Mouse (Mus musculus): ENCODE data around the gene Tmem181a.
"Not testable (repeated sequence)": the region's sequence is repeated elsewhere in the genome, so short reads cannot be mapped to it uniquely, and the experiment has no call there.

Tmem181a gene

DNA sequence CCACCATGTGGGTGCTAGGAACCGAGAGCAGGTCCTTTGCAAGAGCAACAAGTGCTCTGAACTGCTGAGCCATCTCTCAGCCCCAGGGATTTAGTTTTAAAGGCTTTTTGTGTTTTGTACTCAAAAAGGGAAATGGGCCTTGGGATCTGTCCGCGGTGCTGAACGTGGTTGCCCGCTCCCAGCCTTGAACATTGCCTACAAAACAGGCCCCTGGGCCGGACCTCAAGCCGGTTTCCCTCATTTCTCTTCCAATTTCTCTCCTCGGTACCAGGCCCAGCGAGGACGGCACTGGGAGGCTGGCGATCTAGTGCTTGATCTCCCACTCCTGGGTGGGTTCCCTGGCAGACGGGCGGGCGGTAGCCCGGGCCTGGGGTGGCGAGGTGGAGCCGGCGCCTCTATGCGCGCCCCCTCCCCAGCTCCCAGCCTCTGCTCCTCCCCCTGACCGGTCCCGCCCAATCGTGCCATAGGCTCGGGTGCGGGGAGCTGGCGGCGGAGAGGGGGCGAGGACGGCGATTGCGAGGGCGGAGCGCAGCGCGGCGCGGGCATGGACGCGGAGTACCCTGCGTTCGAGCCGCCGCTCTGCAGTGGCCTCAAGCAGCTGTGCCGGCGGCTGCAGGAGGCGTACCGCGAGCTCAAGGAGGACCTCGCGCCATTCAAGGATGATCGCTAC is at the start of gene Tmem181a:
Tmem181a (plus strand) TSS at position 461 of the 670 bp plus-strand sequence.
- DNase-seq (ENCODE audit: low spot score): not testable (repeated sequence)

DNA sequence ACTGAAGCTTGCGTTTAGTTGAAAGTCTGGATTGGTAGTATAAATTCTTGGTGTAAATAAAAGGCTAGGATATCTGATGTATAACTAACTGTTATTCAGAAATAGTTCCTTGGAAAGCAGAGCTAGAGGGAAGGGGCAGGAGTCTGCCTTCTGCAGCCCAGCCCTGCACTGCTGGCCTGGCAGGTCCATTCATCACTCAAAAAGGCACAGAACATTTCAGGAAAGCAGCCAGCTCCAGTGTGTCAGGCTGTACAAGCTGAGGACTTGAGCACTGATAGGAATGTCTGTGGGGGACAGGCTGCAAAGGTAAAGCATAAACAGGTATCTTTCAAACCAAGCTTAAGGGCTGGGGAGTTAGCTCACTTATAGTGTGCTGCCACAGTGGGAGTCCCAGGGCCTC is 44.9 kb upstream of the Tmem181a start:
- no peak for DNase-seq (ENCODE audit: low spot score)

DNA sequence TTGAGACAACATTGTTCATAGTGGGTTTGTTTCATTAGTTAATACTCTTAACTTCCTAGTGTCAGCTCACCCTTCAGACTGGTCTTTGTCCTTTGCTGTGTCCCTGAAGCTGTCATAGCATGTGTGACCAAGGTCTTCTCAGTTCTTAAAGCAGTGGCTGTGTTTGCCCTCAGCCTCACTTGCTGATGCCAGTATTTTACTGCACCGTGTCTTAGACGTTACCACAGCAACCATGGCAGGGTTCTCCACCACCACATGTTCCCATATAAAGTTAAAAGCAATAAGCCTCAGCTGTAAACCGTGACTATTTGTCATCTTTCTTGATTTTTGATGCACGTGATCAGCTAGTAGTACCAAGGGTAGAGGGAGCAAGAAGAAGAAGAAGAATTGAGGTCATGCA is 41.0 kb upstream of the Tmem181a start:
- no peak for DNase-seq (ENCODE audit: low spot score)

DNA sequence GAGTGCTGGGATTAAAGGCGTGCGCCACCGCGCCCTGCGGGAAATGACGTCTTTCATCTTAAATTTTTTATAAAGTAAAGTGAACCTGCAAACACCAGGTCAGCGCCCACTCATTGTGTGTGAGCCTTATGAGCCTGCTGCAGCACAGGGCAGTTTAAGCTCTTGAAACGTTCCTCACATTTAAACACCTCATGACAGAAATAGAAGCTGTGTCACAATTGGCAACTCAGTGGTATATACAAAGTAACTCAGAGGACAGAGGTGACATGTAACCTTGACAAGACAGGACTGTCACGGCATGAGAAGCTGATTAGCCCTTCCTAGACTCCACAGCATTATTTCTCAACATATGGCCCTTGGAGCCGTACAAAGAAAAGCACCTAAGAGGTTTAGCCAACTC is 40.1 kb upstream of the Tmem181a start:
- DNase-seq (ENCODE audit: low spot score): no peak

DNA sequence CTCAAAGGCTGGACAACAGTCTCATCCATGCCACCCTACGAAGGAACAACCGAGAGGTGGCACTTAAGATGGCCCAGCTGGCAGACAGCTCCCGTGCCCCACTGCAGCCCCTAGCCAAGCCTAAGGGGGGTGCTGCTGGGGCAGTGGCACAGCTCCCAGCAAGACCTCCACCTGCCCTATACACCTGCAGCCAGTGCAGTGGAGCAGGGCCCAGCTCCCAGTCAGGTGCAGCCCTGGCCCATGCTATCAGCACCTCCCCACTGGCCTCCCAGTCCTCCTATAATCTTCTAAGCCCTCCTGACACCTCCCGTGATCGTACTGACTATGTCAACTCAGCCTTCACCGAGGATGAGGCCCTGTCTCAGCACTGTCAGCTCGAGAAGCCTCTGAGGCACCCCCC is 24.0 kb upstream of the Tmem181a start:
- not testable (repeated sequence) for DNase-seq (ENCODE audit: low spot score)

DNA sequence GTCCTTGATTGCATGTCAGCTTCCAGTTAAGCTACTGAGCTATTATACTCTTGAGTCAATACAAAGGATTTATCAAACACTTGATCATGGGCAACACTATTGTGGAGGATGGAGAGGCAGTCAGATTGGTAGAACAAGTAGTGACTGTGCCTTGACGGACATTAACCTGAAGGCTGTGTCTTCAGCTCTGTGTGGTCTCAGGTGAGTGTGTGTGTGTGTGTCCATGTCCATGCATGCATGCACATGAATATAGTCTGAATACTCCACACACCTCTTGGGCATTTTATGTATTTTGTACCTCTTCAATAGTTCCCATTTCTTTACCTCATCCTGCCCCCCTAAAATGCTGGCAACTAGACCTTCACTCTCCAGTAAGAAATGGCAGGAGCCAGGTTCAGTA is 5.4 kb upstream of the Tmem181a start:
- not testable (repeated sequence) for DNase-seq (ENCODE audit: low spot score)

DNA sequence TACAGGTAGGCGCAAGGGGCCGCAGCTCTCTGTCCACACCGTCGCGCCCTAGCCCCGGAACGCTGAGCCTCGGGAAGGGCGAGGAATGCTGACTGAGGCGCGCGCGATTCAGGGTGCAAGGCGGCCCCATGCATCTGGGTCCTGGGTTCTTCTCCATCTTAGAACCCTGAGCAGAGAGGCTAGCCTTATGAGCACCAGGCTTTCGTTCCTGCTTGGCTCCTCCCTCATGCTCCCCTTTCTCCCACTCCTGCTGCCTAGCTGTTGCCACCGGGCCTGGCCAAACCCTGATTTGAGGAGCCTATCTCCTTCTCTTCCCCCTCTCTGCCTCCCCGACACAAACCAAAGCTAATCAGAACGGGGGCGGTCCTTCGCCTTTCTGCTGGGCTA is 403 bp downstream of the Tmem181a start:
- DNase-seq (ENCODE audit: low spot score): not testable (repeated sequence)

DNA sequence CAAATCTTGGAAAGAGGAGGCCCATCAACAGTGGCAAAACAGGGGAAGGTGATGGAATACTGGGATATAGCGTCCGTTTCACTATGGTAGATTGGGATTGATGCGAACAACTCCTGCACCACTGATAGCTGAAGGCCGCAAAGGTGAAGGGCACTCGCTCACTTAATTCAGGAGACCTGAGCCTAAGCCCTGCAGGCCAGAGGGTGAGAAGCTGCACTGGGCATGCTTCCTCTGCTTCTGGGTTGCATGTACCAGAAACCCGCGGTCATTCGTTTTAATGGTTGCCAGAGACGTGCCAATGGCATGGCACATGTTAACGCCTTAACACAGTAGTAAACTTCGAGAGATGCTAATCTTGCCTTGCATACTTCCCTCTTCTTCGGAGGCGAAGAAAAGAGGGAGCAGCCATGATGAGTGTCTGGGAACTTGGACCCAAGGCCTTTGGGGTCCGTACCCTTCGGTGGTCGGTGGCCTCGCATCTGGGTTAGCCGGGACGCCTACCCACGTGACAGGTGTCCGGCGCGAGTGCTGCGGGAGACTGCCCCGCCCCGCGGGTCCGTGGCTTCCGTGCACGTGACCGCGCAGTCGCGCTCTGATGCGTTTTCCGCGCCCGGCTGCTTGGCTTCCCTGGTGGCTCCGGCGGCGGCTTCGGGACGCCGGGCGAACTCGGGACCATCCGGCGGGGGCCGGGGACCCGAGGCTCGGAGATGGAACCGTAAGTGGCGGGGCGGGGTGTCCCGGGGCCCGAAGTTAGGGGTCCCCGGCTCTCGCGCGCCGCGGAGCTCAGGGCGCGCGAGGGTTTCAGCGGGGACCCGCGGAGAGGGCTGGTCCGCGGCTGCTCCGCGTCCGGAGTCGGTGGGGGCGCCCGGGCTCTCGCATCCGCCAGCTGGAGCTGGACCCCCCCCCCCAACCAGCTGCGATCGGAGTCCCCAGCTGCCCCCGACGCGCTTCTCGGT is 13.5 kb downstream of the Tmem181a start:
- DNase-seq (ENCODE audit: low spot score): not testable (repeated sequence)

DNA sequence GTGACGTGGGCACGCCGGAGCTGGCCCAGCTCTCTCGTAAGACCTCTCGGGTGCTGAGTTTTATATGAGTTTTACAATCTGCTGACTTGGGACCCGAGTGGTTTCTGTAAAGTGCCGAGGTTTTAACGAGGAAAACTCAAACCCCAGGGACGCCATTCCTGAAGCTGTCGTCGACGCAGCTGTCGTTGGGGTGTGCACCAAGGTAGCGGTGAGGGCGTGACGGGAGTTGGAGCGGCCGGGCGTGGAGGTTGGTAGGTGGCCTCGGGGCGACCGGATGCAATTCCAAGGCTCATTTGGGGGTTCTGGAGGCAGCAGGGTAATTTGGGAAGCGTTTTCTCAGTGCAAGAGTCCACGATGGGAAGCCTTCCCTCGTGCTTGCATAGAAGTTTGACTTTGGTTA is 14.2 kb downstream of the Tmem181a start:
- not testable (repeated sequence) for DNase-seq (ENCODE audit: low spot score)

DNA sequence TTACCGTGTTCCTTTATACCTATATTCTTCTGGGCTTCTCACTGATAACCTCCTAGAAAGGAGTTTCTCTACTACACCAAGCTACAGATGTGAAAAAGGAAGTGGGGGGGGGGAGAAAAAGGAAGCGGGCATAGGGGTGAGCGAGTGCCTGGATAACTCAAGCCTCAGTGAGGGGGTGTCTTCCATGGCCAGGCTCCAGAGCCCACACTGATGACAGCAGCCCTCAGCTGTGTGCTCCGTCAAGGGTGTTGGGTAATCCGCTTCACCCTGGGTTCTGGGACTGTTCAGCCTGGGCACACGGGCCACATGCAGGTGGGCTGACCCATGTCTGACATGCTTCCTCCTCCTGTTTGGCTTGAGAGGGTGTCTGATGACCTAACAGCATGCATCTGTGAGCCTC is 15.3 kb downstream of the Tmem181a start:
- not testable (repeated sequence) for DNase-seq (ENCODE audit: low spot score)

DNA sequence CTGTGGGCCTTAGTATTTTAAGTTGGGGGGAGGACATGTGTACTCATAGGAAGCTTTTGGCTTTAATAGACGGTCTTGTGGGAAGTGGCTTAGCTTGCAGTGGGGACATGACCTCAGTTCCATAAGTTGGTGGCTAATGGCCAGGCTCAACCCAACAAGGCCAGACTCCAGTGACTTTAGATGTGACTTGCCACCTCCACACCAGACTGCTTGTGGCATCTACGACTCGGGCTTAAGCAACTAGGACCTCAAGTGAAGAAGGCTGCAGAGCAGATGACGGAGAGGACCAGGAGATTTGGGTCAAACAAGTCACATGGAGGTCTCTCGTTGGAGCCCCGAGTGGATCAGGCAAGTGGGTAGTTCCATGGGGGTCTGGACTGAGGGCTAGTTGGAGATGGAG is 18.0 kb downstream of the Tmem181a start:
- DNase-seq (ENCODE audit: low spot score): peak; percentile 52

DNA sequence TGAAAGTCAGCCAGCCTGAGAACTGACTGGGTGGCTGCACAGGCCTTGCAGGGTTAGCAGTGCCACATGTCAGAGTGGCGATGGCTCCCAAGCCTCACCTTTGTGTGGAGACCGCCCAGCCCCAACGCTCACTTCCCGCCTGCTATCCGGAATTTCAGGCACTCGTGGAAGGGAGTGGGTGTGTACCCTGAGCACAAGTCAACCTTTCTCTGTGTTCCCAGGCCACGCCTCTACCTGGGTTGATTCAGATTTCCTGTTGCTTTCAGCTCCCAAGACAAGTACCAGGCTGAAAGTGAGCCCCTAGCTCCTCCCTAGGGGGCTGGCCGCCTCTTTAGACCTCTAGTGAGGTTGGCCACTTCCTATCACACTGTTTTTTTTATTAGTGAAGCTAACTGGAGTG is 22.5 kb downstream of the Tmem181a start:
- DNase-seq (ENCODE audit: low spot score): not testable (repeated sequence)

DNA sequence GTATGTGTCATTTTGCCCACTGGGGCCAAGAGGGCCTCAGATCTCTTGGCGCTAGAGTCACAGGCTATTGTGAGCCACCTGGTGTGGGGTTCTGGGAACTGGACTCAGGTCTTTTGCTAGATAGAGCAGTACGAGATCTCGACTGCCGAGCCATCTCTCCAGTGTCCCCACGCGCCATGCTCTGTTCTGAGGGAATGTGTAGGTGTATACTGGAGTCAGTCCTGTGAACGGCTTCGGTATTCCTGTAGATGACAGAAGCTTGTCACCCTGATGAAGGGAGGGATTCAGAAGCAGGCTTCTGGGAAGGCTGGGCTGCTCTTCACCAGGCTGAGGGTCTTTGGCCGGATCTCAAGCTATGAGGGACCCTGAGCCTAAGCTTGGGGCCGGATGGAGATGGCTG is 23.1 kb downstream of the Tmem181a start:
- not testable (repeated sequence) for DNase-seq (ENCODE audit: low spot score)

DNA sequence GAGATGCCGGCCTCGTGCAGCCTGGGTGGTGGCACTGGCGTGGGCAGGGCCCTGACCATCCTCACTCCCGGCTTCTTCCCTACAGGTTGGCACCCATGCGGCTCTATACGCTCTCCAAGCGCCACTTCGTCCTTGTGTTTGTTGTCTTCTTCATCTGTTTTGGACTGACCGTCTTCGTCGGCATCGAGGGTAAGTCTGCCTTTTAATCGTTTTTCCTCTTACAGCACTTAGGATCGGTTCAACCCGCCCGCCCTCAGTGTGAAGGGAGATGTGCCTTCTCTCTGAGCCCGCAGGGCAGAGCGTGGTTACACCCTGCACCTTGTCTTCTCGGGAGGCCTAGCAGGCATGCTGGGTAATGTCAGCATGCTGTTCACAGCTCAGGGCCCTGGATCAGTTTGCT is 23.9 kb downstream of the Tmem181a start:
- not testable (repeated sequence) for DNase-seq (ENCODE audit: low spot score)

DNA sequence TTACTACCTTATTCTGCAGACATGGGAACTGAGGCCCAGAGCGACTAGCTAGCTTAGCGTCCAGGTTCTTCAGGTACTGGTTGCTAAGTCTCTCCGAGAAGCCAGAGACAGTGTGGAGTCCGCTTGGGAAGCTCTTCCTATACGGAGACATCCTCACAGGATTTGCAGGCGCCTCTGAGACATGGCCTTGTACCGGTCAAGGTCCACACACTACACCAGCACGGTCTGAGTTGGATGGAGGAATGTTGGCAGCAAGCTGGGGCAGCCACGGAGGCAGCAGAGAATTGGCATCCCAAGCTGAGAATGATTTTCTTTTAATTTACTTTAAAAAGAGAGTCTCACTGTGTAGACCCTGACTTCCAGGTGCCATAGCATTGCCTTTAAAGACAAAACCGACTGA is 26.5 kb downstream of the Tmem181a start:
- not testable (repeated sequence) for DNase-seq (ENCODE audit: low spot score)

DNA sequence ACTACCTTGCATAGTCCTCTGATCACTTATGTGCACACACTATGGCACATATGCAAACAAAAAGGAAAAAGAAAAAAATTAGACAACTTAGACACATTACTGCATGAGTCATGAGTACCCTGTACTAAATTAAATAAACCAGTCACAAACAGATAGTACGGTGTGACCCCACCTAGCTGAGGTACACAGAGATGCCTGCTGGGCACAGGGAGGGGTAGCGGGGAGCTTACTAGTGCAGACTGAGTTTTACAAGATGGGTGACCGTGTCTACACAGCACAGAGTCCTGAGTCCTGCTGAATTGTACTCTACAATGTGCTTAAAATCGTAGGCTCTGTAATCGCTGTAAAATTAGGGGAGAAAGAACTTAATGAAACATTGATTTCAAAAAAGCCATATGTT is 29.5 kb downstream of the Tmem181a start:
- DNase-seq (ENCODE audit: low spot score): not testable (repeated sequence)

DNA sequence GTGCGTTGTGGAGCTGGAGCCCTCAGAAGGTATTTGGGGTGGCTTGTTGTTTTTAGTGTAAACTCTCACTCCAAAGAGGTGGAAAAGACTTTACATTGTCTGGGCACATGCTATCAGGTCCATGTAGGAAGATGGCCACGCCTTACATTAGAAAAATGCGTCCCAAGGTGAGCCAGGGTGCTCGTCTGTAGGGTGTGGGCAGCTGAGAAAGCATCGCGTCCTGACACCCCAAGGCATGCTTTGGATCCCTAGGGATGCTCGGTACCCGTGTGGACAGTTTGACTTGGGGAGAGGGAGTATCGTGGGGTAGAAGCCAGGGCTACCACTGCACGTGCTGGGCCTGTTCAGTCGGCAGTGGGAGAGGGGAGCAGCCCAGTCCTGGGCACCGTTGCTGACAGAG is 32.4 kb downstream of the Tmem181a start:
- not testable (repeated sequence) for DNase-seq (ENCODE audit: low spot score)

DNA sequence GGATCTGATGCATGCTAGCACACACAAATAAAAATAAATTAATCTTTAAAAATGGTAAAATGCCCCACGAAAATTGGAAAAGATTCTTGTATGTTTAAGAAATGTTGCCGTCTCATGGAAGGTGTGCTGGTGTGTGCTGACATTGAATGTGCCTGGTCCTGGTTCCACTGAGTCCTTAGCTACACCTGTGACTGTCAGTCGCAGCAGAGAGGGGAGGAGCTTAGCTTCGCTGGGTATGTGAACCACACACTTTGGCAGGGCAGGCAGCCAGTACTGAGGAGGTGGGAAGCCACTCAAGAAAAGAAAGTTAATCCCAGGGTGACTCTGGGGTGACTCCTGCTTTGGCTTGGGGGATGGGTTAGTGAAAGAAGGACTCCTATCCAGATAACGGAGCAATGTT is 37.2 kb downstream of the Tmem181a start:
- not testable (repeated sequence) for DNase-seq (ENCODE audit: low spot score)

DNA sequence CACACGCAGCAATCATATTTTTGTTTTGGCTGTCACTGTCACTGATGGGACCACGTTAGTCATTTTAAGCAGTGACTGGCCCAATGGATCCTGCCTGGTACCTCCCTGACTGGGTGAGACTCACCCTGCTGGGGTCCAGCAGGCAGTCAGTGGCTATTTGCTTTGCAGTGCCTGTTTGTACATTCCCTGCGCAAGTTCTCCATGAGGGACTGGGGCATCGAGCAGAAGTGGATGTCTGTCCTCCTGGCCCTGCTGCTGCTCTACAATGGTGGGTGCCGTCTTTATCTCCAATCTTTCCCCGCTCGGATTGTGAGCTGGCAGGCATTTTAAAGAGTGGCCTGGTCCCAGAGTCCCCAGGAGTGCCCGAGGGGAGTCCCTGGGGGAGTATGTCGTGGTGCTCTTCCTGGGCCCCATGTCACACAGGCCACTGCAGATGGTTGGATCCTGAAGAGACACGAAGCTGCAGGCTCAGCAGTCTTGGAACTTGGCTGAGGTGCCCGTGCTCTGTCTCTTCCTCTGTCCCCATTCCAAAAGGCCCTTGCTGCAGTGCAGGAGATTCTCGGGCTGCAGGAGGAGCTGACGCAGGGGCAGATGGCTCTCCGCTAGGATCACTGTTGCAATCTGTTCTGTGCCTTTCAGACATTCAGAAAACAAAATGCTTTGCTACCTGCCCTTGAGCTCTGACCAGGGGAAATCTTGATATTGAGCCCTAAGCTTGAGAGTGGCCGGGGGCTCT is 40.6 kb downstream of the Tmem181a start:
- DNase-seq (ENCODE audit: low spot score): not testable (repeated sequence)

DNA sequence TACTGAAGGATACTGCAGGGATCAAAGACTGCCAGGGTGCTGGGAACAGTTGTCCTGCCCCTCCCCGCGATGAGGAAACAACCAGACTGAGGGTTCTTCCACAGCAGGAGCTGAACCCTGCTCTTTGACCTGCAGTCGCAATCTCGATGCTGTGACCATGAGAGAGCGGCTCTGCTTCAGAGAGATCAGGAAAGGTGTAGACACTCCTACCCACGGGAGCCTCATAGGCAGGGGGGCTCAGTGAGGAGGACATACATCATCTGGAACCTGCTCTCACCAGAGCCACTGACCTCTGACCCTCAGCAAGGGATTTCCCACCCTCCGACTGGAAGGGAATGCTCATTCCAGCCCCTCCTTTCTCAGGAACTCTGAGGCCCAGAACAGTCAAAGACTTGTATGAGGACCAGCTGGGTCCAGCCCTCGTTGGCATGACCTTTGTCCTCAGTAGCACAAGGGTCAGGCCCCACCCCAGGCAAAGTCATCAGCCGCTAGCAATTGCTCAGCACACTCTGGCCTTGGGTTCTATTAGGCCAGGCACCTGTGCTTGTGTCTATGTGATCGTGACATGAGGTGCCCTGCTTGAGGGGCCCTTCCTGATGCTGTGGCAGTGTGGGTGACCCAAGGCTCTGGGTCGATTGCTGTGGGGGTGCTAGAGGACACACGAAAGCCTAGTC is 43.7 kb downstream of the Tmem181a start:
- not testable (repeated sequence) for DNase-seq (ENCODE audit: low spot score)

DNA sequence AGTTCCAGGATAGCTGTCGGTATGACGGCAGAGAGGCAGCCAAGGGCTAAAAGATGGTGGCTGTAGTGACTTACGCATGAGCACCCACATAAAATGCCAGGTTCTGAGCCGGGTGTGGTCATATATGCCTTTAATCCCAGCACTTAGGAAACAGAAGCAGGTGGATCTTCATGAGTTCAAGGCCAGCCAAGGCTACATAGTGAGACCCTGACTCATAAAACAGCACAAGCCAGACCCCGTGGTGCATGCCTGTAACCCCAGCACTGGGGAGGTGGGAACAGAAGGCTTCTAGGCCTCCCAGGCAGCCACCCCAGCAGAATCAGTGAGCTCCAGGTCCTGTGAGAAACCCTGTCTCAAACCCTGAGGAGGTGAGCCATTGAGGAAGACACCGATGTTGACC is 48.2 kb downstream of the Tmem181a start:
- not testable (repeated sequence) for DNase-seq (ENCODE audit: low spot score)

Data from testis, postnatal 14 days (tissue).